14 mouse cellular contexts compared by ENCODE assay signal in genomic region chr17:83212422-83212821, GRCm38 (mm10). TPM values are rescaled to one million over a fixed set of nuclear protein-coding genes. Genes with fewer than 3 reads are reported as not detected.
DNase-seq lines count a peak whose midpoint lies in the region; ATAC-seq and TF ChIP-seq lines count a peak whose summit lies in the region.
"Had no signal": no experiment of that assay in that cellular context is flagged by ENCODE, and none has a peak within 500 bp of the region (broad histone marks: within the 10 kb centered on the region; RNA-seq: fewer than 3 reads in every experiment).

No protein-coding gene starts in this region.

- no peaks in the 10 kb centered on the region for H3K36me3 ChIP-seq in hindbrain, embryonic 10.5 days
- no peaks in the 10 kb centered on the region for H3K36me3 ChIP-seq in hindbrain, embryonic 11.5 days (ENCODE audit: control insufficient read depth, insufficient read depth, low read length)
- H3K36me3 ChIP-seq in spleen, adult 2 months (ENCODE audit: control insufficient read depth, insufficient read depth, low read length): no peaks in the 10 kb centered on the region
- H3K36me3 ChIP-seq in liver, embryonic 16.5 days (ENCODE audit: control insufficient read depth, insufficient read depth): no peaks in the 10 kb centered on the region
- no peaks in the 10 kb centered on the region for H3K36me3 ChIP-seq in intestine, embryonic 15.5 days
- H3K36me3 ChIP-seq: embryonic facial prominence, embryonic 15.5 days; forebrain, embryonic 12.5 days; midbrain, embryonic 13.5 days had no signal

- H3K9me3 ChIP-seq in hindbrain, embryonic 10.5 days: no peaks in the 10 kb centered on the region
- no peaks in the 10 kb centered on the region for H3K9me3 ChIP-seq in hindbrain, embryonic 11.5 days (ENCODE audit: control insufficient read depth, low read length)
- H3K9me3 ChIP-seq in liver, embryonic 16.5 days (replicated peaks; ENCODE audit: control insufficient read depth, low read length): no peaks in the 10 kb centered on the region
- H3K9me3 ChIP-seq in intestine, embryonic 15.5 days: no peaks in the 10 kb centered on the region
- H3K9me3 ChIP-seq: embryonic facial prominence, embryonic 15.5 days; forebrain, embryonic 12.5 days; midbrain, embryonic 13.5 days had no signal

- peaks cover 66% of the 10 kb centered on the region for H3K27me3 ChIP-seq in hindbrain, embryonic 10.5 days (ENCODE audit: insufficient read depth, poor library complexity, severe bottlenecking)
- H3K27me3 ChIP-seq in hindbrain, embryonic 11.5 days (ENCODE audit: control insufficient read depth, insufficient read depth, low read length): peaks cover 2% of the 10 kb centered on the region; the same call in 1 of the 2 replicates
- H3K27me3 ChIP-seq in spleen, adult 2 months (ENCODE audit: control insufficient read depth, insufficient read depth, low read length): peaks cover 14% of the 10 kb centered on the region
- peaks cover 35% of the 10 kb centered on the region for H3K27me3 ChIP-seq in liver, embryonic 16.5 days (ENCODE audit: control insufficient read depth, insufficient read depth, low read depth, low read length)
- no peaks in the 10 kb centered on the region for H3K27me3 ChIP-seq in intestine, embryonic 15.5 days (replicated peaks)

- no peak for DNase-seq in hindbrain, embryonic 10.5 days (ENCODE audit: low spot score)
- no peak for DNase-seq in hindbrain, embryonic 11.5 days (ENCODE audit: low spot score)
- no peak for DNase-seq in spleen, adult 2 months (ENCODE audit: low read depth in 1 of 2, low spot score in 2 of 2)
- DNase-seq in spleen, adult 12 weeks (ENCODE audit: low spot score): no peak
- no peak for DNase-seq in ovary, postnatal 10 days (ENCODE audit: low spot score)
- DNase-seq: cerebellum, adult 8-10 months; kidney, adult 8-10 months; lung, postnatal 36 days had no signal

- no peak overlapping the region for H3K9ac ChIP-seq in hindbrain, embryonic 11.5 days (ENCODE audit: low read depth, low read length)
- H3K9ac ChIP-seq in liver, embryonic 16.5 days (ENCODE audit: low read depth, low read length): no peak overlapping the region
- H3K9ac ChIP-seq in intestine, embryonic 15.5 days: no peak overlapping the region
- H3K9ac ChIP-seq: embryonic facial prominence, embryonic 15.5 days; forebrain, embryonic 12.5 days; midbrain, embryonic 13.5 days had no signal

- peaks cover 54% of the 10 kb centered on the region for H3K4me1 ChIP-seq in hindbrain, embryonic 10.5 days (replicated peaks)
- H3K4me1 ChIP-seq in hindbrain, embryonic 11.5 days (replicated peaks; ENCODE audit: control insufficient read depth, insufficient read depth, low read length): peaks cover 11% of the 10 kb centered on the region; the same call in 1 of the 2 replicates
- H3K4me1 ChIP-seq in spleen, adult 2 months (ENCODE audit: control insufficient read depth, insufficient read depth, insufficient read length): peaks cover 3% of the 10 kb centered on the region; the same call in 1 of the 2 replicates
- no peaks in the 10 kb centered on the region; the same call in 1 of the 2 replicates for H3K4me1 ChIP-seq in liver, embryonic 16.5 days (ENCODE audit: control insufficient read depth, low read depth, low read length)
- H3K4me1 ChIP-seq in intestine, embryonic 15.5 days (replicated peaks): peaks cover 15% of the 10 kb centered on the region

- no peak for ATAC-seq in hindbrain, embryonic 11.5 days (ENCODE audit: low FRiP score)
- ATAC-seq in liver, embryonic 16.5 days (ENCODE audit: low read depth): no peak
- ATAC-seq in intestine, embryonic 15.5 days: no peak
- ATAC-seq: hindbrain, postnatal 0 days; midbrain, embryonic 13.5 days had no signal

- no peak for TF ChIP-seq POLR2A in spleen, adult 2 months (IDR thresholded peaks at IDR 0.05; ENCODE audit: low read depth, low read length)

- no peak overlapping the region for H3K4me3 ChIP-seq in hindbrain, embryonic 10.5 days
- no peak overlapping the region for H3K4me3 ChIP-seq in hindbrain, embryonic 11.5 days (ENCODE audit: low read depth, low read length)
- H3K4me3 ChIP-seq in spleen, adult 2 months (ENCODE audit: extremely low read depth, insufficient read depth, insufficient read length): no peak overlapping the region
- H3K4me3 ChIP-seq in liver, embryonic 16.5 days (ENCODE audit: low read depth, low read length): no peak overlapping the region
- H3K4me3 ChIP-seq in intestine, embryonic 15.5 days (replicated peaks): no peak overlapping the region
- H3K4me3 ChIP-seq: embryonic facial prominence, embryonic 15.5 days; forebrain, embryonic 12.5 days; midbrain, embryonic 13.5 days had no signal

- H3K4me2 ChIP-seq in hindbrain, embryonic 11.5 days (replicated peaks; ENCODE audit: low read depth, low read length): no peak overlapping the region
- H3K4me2 ChIP-seq in liver, embryonic 16.5 days (ENCODE audit: low read depth, low read length): no peak overlapping the region
- no peak overlapping the region for H3K4me2 ChIP-seq in intestine, embryonic 15.5 days (replicated peaks)
- H3K4me2 ChIP-seq: forebrain, embryonic 12.5 days; midbrain, embryonic 13.5 days had no signal

- H3K27ac ChIP-seq in hindbrain, embryonic 10.5 days: peak overlapping the region; percentile 50; the same call in 1 of the 2 replicates
- no peak overlapping the region for H3K27ac ChIP-seq in hindbrain, embryonic 11.5 days (ENCODE audit: low read depth, low read length)
- 0 out of 2 replicates have a peak overlapping the region, but pooled peaks have one; percentile 20 for H3K27ac ChIP-seq in spleen, adult 2 months (ENCODE audit: insufficient read depth, low read length)
- H3K27ac ChIP-seq in liver, embryonic 16.5 days (ENCODE audit: low read length): peak overlapping the region; percentile 77
- H3K27ac ChIP-seq in intestine, embryonic 15.5 days: no peak overlapping the region
- H3K27ac ChIP-seq: embryonic facial prominence, embryonic 15.5 days; forebrain, embryonic 12.5 days; hindbrain, postnatal 0 days; midbrain, embryonic 13.5 days had no signal

- 71% methylated on average over 2 of the region's 2 CpGs for WGBS in hindbrain, embryonic 10.5 days
- 67% methylated on average over 2 of the region's 2 CpGs for WGBS in hindbrain, embryonic 11.5 days
- 95% methylated on average over 2 of the region's 2 CpGs for WGBS in spleen, adult 2 months
- 37% methylated on average over 2 of the region's 2 CpGs for WGBS in liver, embryonic 16.5 days (ENCODE audit: insufficient replicate concordance)
- WGBS in intestine, embryonic 15.5 days: 73% methylated on average over 2 of the region's 2 CpGs

- no peak for TF ChIP-seq CTCF in spleen, adult 2 months (IDR thresholded peaks at IDR 0.05; ENCODE audit: extremely low read depth, insufficient read depth, insufficient read length, insufficient replicate concordance)

RNA-seq across cellular contexts. Expression of gene Pkdcc, which starts 2.7 kb away (rescaled TPM):
- 9.1 and 11.4 TPM in 2 replicates for polyA plus RNA-seq in hindbrain, embryonic 10.5 days (2016; fragmentation: Nextera tagmentation; extraction: Ambion mirVana)
- polyA plus RNA-seq in hindbrain, embryonic 11.5 days (2014; fragmentation: Nextera tagmentation; extraction: Ambion mirVana): 9.6 and 10.8 TPM in 2 replicates
- polyA plus RNA-seq in spleen, adult 2 months (2012; rRNA removed): 41.0 and 46.9 TPM in 2 replicates
- polyA plus RNA-seq in liver, embryonic 16.5 days (2015; fragmentation: Nextera tagmentation; extraction: Ambion mirVana): 1.7 and 2.5 TPM in 2 replicates
- polyA plus RNA-seq in intestine, embryonic 15.5 days (2015; fragmentation: Nextera tagmentation; extraction: Ambion mirVana): 26.9 and 28.4 TPM in 2 replicates

Comparison
In these comparisons a context has a peak if more than half of its experiments do, and no peak if none do; other contexts are left out.
1. H3K27ac ChIP-seq: peak in hindbrain, embryonic 10.5 days (single experiment), spleen, adult 2 months (single experiment) and liver, embryonic 16.5 days (single experiment); none in hindbrain, embryonic 11.5 days (single experiment) and intestine, embryonic 15.5 days (single experiment).